Mouse (Mus musculus): ENCODE measurements around the gene Stk17b. TPM values are rescaled to one million over a fixed set of nuclear protein-coding genes. Genes with fewer than 3 reads are reported as not detected.

The Stk17b gene
- polyA plus RNA-seq, 1 experiment, result 81.1 TPM

DNA sequence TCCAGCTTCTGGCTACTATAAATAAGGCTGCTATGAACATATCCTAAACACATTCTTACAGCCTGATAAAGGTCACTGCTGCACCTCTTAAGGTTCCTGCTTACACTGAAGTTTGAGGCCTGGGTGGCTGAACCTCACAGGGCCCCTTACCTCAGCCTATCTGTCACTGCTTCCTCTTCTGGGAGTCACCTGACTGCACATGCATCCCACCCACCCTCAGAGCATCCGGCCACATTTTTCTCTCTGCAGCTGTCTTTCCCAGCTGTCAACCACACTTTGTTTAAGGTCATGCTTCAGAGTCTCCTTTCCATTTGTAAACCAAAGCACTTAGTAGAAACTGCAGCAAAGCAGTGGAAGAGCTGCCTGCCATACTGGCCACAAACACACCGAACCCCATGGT, 6.3 kb upstream of the Stk17b start:
- no peak overlapping the region for H3K27ac ChIP-seq (ENCODE audit: insufficient read depth, low read depth, low read length)
- no peak overlapping the region for H3K4me3 ChIP-seq (ENCODE audit: insufficient read depth, low read length)
- TF ChIP-seq CTCF (IDR thresholded peaks at IDR 0.05; ENCODE audit: low read depth, low read length), result no peak
- no peak for TF ChIP-seq POLR2A (IDR thresholded peaks at IDR 0.05; ENCODE audit: borderline replicate concordance, low read depth, low read length)
- H3K4me1 ChIP-seq (ENCODE audit: control insufficient read depth, insufficient read depth, low read length), result peaks cover 10% of the 10 kb centered on the region

GRCm38 (mm10) chr1:53784291-53784720, 718 bp downstream of the Stk17b start:
- TF ChIP-seq POLR2A (IDR thresholded peaks at IDR 0.05; ENCODE audit: borderline replicate concordance, low read depth, low read length), result no peak
- TF ChIP-seq CTCF (IDR thresholded peaks at IDR 0.05; ENCODE audit: low read depth, low read length), result no peak
- Histone ChIP-seq H3K4me1 (ENCODE audit: control insufficient read depth, insufficient read depth, low read length) (peaks cover 15% of the 10 kb centered on the region), H3K4me3 (ENCODE audit: insufficient read depth, low read length) (peak overlapping the region; percentile 97), H3K27ac (ENCODE audit: insufficient read depth, low read depth, low read length) (peak overlapping the region; percentile 92)

GRCm38 (mm10) chr1:53782956-53783355, 2.1 kb downstream of the Stk17b start:
- Histone ChIP-seq H3K27ac (ENCODE audit: insufficient read depth, low read depth, low read length) (no peak overlapping the region), H3K4me1 (ENCODE audit: control insufficient read depth, insufficient read depth, low read length) (peaks cover 16% of the 10 kb centered on the region), H3K4me3 (ENCODE audit: insufficient read depth, low read length) (peak overlapping the region; percentile 56)
- no peak for TF ChIP-seq POLR2A (IDR thresholded peaks at IDR 0.05; ENCODE audit: borderline replicate concordance, low read depth, low read length)
- TF ChIP-seq CTCF (IDR thresholded peaks at IDR 0.05; ENCODE audit: low read depth, low read length), result no peak

- Histone ChIP-seq H3K4me1 (ENCODE audit: control insufficient read depth, insufficient read depth, low read length) (peaks cover 14% of the 10 kb centered on the region), H3K27ac (ENCODE audit: insufficient read depth, low read depth, low read length) (no peak overlapping the region), H3K4me3 (ENCODE audit: insufficient read depth, low read length) (peak overlapping the region; percentile 36)
- TF ChIP-seq POLR2A (IDR thresholded peaks at IDR 0.05; ENCODE audit: borderline replicate concordance, low read depth, low read length), result no peak
- no peak for TF ChIP-seq CTCF (IDR thresholded peaks at IDR 0.05; ENCODE audit: low read depth, low read length)
Measured at GRCm38 (mm10) chr1:53782079-53782478, 2.9 kb downstream of the Stk17b start.

GRCm38 (mm10) chr1:53781311-53781710, 3.7 kb downstream of the Stk17b start:
- Histone ChIP-seq H3K27ac (ENCODE audit: insufficient read depth, low read depth, low read length) (no peak overlapping the region), H3K4me3 (ENCODE audit: insufficient read depth, low read length) (no peak overlapping the region), H3K4me1 (ENCODE audit: control insufficient read depth, insufficient read depth, low read length) (peaks cover 15% of the 10 kb centered on the region)
- TF ChIP-seq CTCF (IDR thresholded peaks at IDR 0.05; ENCODE audit: low read depth, low read length) (no peak), POLR2A (IDR thresholded peaks at IDR 0.05; ENCODE audit: borderline replicate concordance, low read depth, low read length) (no peak)

DNA sequence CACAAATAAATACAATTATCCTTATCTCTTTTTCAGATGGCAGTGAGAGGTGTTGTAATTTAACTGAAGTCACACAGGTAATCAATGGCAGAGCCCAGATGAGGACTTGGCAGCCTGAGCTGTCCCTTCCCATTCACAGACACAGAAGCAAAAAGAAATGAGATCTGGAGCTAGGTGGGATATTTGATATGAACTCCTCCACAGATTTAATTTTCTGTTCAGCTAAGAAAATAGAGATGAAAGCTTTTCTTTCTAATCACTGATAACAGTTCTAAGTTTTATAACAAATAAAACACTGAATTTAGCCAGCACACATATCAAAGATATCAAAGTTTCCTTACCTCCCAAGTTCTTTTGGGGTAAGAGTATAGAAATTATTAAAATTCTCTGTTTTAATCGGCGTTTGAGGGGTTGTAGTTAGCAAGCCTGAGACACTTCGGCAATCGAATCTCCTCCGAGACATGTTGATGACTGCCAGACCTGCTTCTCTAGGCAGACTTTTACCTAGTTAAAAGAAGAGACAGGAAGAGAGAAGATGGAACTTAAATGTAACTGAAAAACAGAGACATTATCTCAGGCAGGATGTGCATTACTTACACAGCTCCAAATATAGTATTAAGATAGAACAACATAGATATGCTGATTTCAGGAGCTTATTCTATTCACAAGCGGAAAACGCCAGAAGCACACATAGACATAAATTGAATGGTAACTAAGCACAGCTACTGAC, 8.7 kb downstream of the Stk17b start:
- H3K4me3 ChIP-seq (ENCODE audit: insufficient read depth, low read length), result no peak overlapping the region

DNA sequence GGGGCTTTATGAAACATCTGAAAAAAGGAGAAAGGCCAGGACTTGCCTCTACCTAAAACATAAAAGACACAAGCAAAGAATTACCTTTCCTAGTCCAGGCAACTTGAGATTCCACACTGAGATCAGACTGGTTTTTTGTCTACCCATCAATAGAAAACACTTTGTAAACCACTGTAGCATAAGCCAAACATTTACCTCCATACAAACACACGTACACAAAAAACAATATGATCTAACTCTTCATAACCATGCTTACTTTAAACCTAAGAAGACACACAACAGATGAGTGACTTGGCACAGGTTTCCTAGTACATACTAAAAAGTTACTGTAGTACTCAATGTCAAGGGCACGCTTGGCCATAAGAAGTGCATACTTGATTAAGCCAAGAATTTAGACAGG, 9.5 kb downstream of the Stk17b start:
- no peak for TF ChIP-seq CTCF (IDR thresholded peaks at IDR 0.05; ENCODE audit: low read depth, low read length)
- no peak for TF ChIP-seq POLR2A (IDR thresholded peaks at IDR 0.05; ENCODE audit: borderline replicate concordance, low read depth, low read length)
- Histone ChIP-seq H3K4me1 (ENCODE audit: control insufficient read depth, insufficient read depth, low read length) (peaks cover 28% of the 10 kb centered on the region), H3K4me3 (ENCODE audit: insufficient read depth, low read length) (no peak overlapping the region), H3K27ac (ENCODE audit: insufficient read depth, low read depth, low read length) (peak overlapping the region; percentile 21)

More for the DNA sequence above, 8.7 kb downstream of the Stk17b start:
- TF ChIP-seq POLR2A (IDR thresholded peaks at IDR 0.05; ENCODE audit: borderline replicate concordance, low read depth, low read length) (no peak), CTCF (IDR thresholded peaks at IDR 0.05; ENCODE audit: low read depth, low read length) (no peak)
- Histone ChIP-seq H3K4me1 (ENCODE audit: control insufficient read depth, insufficient read depth, low read length) (peaks cover 29% of the 10 kb centered on the region), H3K27ac (ENCODE audit: insufficient read depth, low read depth, low read length) (no peak overlapping the region)

GRCm38 (mm10) chr1:53775036-53775435, 10.0 kb downstream of the Stk17b start:
- Histone ChIP-seq H3K4me1 (ENCODE audit: control insufficient read depth, insufficient read depth, low read length) (peaks cover 28% of the 10 kb centered on the region), H3K4me3 (ENCODE audit: insufficient read depth, low read length) (no peak overlapping the region), H3K27ac (ENCODE audit: insufficient read depth, low read depth, low read length) (peak overlapping the region; percentile 91)
- TF ChIP-seq CTCF (IDR thresholded peaks at IDR 0.05; ENCODE audit: low read depth, low read length) (no peak), POLR2A (IDR thresholded peaks at IDR 0.05; ENCODE audit: borderline replicate concordance, low read depth, low read length) (no peak)

DNA sequence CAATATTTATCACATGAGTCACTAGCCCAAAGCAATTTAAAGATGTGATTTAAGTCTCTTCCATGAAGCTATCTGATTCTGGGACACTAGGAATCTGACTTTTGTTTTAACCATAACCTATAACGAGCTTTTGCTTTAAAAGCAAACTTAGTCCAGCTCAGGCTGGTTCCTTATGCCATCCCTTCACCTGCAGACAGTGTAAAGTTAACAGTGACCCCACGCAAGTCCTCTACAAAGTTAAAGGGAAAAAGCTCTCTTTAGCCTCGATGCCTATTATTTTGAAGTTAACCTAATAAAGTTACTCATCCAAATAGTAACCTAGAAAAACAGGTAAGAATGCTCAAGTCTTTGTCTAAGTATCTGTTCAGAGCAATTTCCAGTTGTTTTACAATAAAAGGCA, 10.5 kb downstream of the Stk17b start:
- Histone ChIP-seq H3K4me3 (ENCODE audit: insufficient read depth, low read length) (0 out of 2 replicates have a peak overlapping the region, but pooled peaks have one; percentile 5), H3K27ac (ENCODE audit: insufficient read depth, low read depth, low read length) (peak overlapping the region; percentile 91), H3K4me1 (ENCODE audit: control insufficient read depth, insufficient read depth, low read length) (peaks cover 28% of the 10 kb centered on the region)
- TF ChIP-seq POLR2A (IDR thresholded peaks at IDR 0.05; ENCODE audit: borderline replicate concordance, low read depth, low read length) (no peak), CTCF (IDR thresholded peaks at IDR 0.05; ENCODE audit: low read depth, low read length) (no peak)

DNA sequence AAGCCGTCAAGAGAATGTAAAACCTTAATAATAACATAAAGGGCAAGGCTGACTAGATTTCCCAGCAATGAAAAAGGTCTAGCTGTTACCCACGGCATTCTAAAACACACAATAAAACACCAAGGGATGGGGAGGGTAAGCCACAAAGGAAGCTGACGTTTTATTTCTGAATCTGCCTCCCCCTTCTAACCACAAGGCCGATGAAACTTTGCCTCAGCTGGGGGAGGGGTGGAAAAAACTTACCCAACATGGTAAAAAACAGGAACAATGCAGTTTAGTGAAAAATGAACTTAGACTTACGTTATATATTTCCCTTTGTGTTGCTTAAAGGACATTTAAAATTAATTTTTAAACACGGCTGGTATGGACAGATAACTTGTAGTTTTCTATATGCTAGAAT, 11.0 kb downstream of the Stk17b start:
- Histone ChIP-seq H3K27ac (ENCODE audit: insufficient read depth, low read depth, low read length) (peak overlapping the region; percentile 94), H3K4me1 (ENCODE audit: control insufficient read depth, insufficient read depth, low read length) (peaks cover 28% of the 10 kb centered on the region), H3K4me3 (ENCODE audit: insufficient read depth, low read length) (no peak overlapping the region)
- TF ChIP-seq POLR2A (IDR thresholded peaks at IDR 0.05; ENCODE audit: borderline replicate concordance, low read depth, low read length) (no peak), CTCF (IDR thresholded peaks at IDR 0.05; ENCODE audit: low read depth, low read length) (no peak)

Measured in bone marrow macrophage, adult 2 months (primary cell).